Mouse (Mus musculus) A20 (cell line): Measurements from ENCODE around the gene Afap1l2.

Experiments
- DNase-seq: peaks from one replicate; pipeline ENCODE4 v3.0.0-alpha.2; 2011; ENCODE audit warnings: low read depth, low spot score

Afap1l2 gene

GRCm38 (mm10) chr19:56976515-56976914, 31.5 kb downstream of the Afap1l2 start:
- DNase-seq = no peak

- DNase-seq = no peak
Measured at GRCm38 (mm10) chr19:56975502-56975901, 32.5 kb downstream of the Afap1l2 start.

- DNase-seq = no peak
Measured at GRCm38 (mm10) chr19:56974159-56974558, 33.9 kb downstream of the Afap1l2 start.

GRCm38 (mm10) chr19:56972768-56973167, 35.3 kb downstream of the Afap1l2 start:
- no peak for DNase-seq

GRCm38 (mm10) chr19:56971347-56971746, 36.7 kb downstream of the Afap1l2 start:
- no peak for DNase-seq

DNA sequence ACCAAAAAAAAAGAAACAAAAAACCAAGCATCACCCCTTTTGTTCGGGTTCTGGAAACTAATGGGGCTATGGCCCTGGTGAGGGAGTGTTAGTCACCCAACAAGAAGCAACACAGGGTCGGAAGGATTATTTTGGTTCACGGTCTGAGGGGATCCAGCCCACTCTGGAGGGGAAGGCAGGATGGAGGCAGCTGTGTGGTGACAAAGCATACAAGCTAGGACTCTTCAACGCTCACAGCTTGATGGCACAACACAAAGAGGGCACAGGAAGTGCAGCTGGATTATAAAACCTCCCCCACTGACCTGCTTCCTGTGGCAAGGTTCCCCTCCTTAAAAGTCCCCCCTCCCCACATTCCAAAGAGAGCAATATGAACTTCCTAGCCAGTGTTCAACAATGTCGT, 44.2 kb downstream of the Afap1l2 start:
- DNase-seq = no peak

GRCm38 (mm10) chr19:56959601-56960000, 48.4 kb downstream of the Afap1l2 start:
- DNase-seq = no peak

DNA sequence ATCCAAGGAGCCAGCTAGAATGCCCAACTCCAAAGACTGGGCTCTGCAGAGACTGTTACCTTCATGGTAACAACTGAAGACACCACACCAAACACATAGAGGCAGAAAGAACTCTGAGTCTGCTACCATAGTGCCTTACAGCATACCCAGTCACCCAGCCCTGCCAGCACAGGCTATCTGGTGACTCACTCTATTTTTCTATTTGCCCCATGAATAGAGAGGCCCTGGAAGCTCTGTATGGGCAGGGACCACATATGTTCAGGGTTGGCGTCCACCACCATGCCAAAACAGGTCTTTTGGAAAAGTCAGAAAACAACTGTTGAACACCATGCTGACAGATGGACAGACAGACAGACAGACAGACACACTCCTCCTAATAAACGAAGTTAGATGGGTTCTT, 49.0 kb downstream of the Afap1l2 start:
- DNase-seq = no peak

GRCm38 (mm10) chr19:56958582-56959021, 49.4 kb downstream of the Afap1l2 start:
- DNase-seq = no peak

DNA sequence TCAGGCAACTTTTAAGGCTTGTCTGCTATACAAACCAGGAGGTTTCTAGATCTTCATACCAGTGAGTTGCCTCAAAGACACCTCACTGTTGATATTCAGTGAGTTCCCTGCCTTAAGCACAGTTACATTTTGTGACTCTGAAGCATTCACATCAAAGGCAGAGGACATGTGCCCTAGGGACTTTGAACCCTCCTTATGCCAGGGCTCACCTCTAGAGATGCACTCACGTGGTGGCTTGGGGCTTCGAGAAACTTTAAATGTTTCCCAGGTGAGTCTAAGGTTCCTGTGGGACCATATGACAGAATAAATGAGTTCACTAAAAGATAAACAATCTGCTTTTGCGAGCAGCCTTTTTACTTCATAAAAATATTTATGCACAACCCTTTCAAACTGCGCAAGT, 50.0 kb downstream of the Afap1l2 start:
- DNase-seq = no peak

GRCm38 (mm10) chr19:56955568-56956513, 52.2 kb downstream of the Afap1l2 start:
- no peak for DNase-seq

- no peak for DNase-seq
Measured at GRCm38 (mm10) chr19:56954857-56955256, 53.2 kb downstream of the Afap1l2 start.

DNA sequence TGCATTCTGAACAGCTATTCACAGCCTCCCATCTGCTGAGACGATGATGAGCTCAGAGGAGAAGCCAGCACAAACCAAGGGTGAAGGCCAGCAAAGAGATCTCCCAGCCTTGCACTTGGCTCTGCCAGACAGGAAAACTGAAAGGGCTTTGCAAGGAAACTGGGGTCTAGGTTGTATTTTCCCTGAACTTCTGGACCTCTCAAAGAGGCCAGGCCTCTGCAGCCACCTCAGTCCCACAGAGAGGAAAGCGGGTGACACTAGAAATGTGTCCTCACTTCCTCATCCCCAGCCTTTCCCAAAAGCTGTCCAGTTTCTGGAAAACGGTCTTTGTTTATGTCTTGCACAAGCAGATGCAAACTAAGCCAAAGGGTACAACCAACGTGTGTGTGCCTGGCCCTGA, 54.2 kb downstream of the Afap1l2 start:
- DNase-seq = no peak

DNA sequence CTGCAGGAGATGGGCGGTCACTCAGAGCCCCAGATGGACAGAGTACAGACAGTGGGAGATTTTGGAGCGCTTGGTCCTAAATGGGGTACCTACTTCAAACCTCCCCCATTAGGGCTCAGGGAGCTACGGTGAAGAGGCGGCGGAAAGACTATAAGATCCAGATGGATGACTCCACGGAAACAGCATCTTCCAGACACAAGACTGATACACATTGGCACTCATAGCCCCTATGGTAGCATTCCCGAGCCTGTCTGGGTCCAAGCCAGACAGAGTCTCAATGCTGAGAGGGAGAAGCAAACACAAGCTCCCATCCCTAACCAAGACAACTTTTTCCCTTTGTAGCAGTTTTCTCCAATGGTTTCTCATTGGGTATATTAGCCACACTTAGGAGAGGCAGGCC, 57.2 kb downstream of the Afap1l2 start:
- DNase-seq = no peak

DNA sequence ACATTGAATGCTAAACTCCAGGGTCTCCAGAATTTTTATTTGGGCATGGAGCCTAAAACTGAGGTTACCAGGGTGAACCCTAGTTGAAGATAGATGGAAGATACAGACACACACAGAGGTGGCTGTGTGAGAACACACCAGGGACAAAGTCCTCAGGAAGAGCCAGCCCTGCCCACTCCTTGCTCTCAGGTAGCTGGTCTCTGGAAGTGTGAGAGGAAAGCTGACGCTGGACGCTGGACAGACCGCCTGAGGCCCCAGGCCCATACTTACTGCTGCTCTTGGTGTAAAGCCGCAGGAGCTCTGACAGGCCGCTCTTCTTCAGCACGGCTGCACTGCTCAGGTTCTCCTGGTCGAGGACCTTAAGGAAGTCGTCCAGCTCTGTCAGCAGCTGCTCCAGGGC, 58.2 kb downstream of the Afap1l2 start:
- DNase-seq = no peak

DNA sequence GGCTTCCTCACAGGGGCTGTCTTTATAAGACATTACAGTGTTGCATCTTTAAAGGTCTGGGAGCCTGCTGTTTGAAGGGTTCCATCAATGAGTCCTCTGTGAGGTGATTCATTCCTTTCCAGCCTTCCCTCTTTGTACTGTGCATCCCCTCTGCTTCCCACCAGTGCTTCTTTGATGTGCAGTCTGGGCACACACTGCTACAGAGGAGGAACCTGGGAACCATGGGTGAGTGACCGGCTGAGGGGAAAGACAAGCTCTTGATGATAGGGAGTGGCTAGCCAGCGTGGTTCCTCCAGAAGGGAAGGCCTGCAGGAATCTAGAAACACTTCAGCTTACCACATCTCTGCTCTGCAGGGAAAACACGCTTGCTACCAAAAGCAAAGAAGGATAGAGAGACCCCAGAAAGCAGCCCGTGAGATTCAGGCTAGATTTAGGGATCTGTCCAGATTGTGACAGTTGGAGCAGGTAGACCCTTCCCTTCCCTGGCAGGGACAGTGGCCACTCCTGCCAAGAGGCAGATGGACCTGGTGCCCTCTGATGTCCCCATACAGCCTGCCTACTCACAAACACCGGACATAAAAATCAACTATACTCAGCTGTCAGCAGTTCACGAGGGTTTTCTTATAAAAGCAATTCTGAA, 59.9 kb downstream of the Afap1l2 start:
- DNase-seq = no peak

GRCm38 (mm10) chr19:56946727-56947126, 61.3 kb downstream of the Afap1l2 start:
- DNase-seq = no peak

- DNase-seq = no peak
Measured at GRCm38 (mm10) chr19:56946277-56946676, 61.8 kb downstream of the Afap1l2 start.

- DNase-seq = no peak
Measured at GRCm38 (mm10) chr19:56945621-56946020, 62.4 kb downstream of the Afap1l2 start.

- no peak for DNase-seq
Measured at GRCm38 (mm10) chr19:56944826-56945225, 63.2 kb downstream of the Afap1l2 start.

- no peak for DNase-seq
Measured at GRCm38 (mm10) chr19:56944211-56944610, 63.8 kb downstream of the Afap1l2 start.

- no peak for DNase-seq
Measured at GRCm38 (mm10) chr19:56942216-56942615, 65.8 kb downstream of the Afap1l2 start.

DNA sequence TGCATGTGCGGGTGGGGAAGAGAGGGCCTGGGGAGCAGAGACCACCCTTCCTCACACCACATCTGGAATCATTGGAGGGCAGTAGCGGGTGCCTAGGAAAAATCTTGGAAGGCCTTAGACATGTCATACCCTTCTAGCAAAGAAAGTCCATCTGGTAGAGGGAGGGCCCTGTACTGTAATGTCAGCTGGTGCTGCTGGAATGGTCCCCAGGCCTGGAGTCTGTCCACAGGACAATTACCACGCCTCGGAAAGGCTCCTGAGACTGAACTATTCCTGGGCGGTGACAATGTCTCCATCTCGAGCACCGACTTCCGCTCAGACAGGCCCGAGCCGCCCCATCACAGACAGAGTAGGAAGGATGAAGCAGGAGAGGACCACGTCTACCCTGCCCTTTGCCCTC, 67.5 kb downstream of the Afap1l2 start:
- DNase-seq = no peak
